Mouse (Mus musculus): ENCODE data around the gene Gprasp2. TPM values are rescaled to one million over a fixed set of nuclear protein-coding genes. Genes with fewer than 3 reads are reported as not detected.
"Not testable (repeated sequence)": the region's sequence is repeated elsewhere in the genome, so short reads cannot be mapped to it uniquely, and the experiment has no call there.

Gene Gprasp2
- polyA plus RNA-seq, 1 experiment from 2014 or later, result 121 TPM

DNA sequence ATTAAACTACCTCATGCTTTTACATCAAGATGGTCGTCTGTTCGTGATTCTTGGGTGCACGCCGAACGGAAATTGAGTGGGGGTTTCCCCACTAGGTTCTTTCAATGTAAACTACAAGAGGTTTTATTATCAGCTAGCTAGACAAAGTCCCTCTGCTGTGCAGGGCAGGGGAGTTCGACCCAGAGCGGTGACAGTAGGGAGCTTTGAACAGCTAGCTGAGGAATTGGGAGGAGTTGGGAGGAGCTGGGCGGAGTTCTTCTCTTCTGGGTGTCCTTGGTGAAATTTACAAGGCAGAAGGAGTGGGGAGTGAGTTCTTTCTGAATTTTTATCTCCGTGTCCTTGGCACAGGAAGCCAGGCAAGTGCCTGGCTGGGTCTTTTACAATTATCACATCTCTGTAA lies 28.0 kb downstream of the Gprasp2 start:
- H3K4me3 ChIP-seq; H3K4me2 ChIP-seq (replicated peaks); ATAC-seq (replicated peaks); H3K36me3 ChIP-seq; H3K4me1 ChIP-seq; H3K27ac ChIP-seq (replicated peaks); H3K27me3 ChIP-seq; H3K9ac ChIP-seq (replicated peaks); H3K9me3 ChIP-seq: not testable (repeated sequence)
- 79% methylated on average over 9 of the region's 9 CpGs for WGBS

GRCm38 (mm10) chrX:135876679-135877078 lies 37.8 kb downstream of the Gprasp2 start:
- no peak overlapping the region for H3K27ac ChIP-seq (replicated peaks)
- H3K4me2 ChIP-seq (replicated peaks), result no peak overlapping the region
- no peaks in the 10 kb centered on the region for H3K9me3 ChIP-seq
- H3K4me3 ChIP-seq, result no peak overlapping the region
- no peak overlapping the region for H3K9ac ChIP-seq (replicated peaks)
- H3K36me3 ChIP-seq, result no peaks in the 10 kb centered on the region
- ATAC-seq (replicated peaks), result no peak
- H3K27me3 ChIP-seq, result 0 out of 2 replicates have a peak, but pooled peaks cover 2% of the 10 kb centered on the region
- WGBS, result 85% methylated on average over 1 of the region's 1 CpGs
- H3K4me1 ChIP-seq, result no peaks in the 10 kb centered on the region

- Histone ChIP-seq H3K9ac (replicated peaks) (no peak overlapping the region), H3K4me1 (no peaks in the 10 kb centered on the region), H3K4me2 (replicated peaks) (no peak overlapping the region), H3K27ac (replicated peaks) (no peak overlapping the region), H3K4me3 (no peak overlapping the region), H3K9me3 (no peaks in the 10 kb centered on the region), H3K36me3 (no peaks in the 10 kb centered on the region), H3K27me3 (0 out of 2 replicates have a peak, but pooled peaks cover 2% of the 10 kb centered on the region)
- 89% methylated on average over 1 of the region's 1 CpGs for WGBS
- no peak for ATAC-seq (replicated peaks)
Observed at GRCm38 (mm10) chrX:135879626-135880025, 40.8 kb downstream of the Gprasp2 start.

GRCm38 (mm10) chrX:135885411-135886233 lies 46.8 kb downstream of the Gprasp2 start:
- H3K9ac ChIP-seq (replicated peaks), result peak overlapping the region; percentile 65
- peak overlapping the region; percentile 86 for H3K27ac ChIP-seq (replicated peaks)
- 22% methylated on average over 39 of the region's 41 CpGs for WGBS
- no peaks in the 10 kb centered on the region for H3K9me3 ChIP-seq
- H3K4me2 ChIP-seq (replicated peaks), result peak overlapping the region; percentile 43
- peak; percentile 99 for ATAC-seq (replicated peaks)
- peaks cover 17% of the 10 kb centered on the region; the same call in 1 of the 2 replicates for H3K36me3 ChIP-seq
- no peaks in the 10 kb centered on the region for H3K27me3 ChIP-seq
- H3K4me3 ChIP-seq, result peak overlapping the region; percentile 58
- H3K4me1 ChIP-seq, result peaks cover 4% of the 10 kb centered on the region; the same call in 1 of the 2 replicates

GRCm38 (mm10) chrX:135886234-135886585 lies 47.4 kb downstream of the Gprasp2 start:
- WGBS, result 27% methylated on average over 11 of the region's 11 CpGs
- ATAC-seq (replicated peaks), result no peak

More at GRCm38 (mm10) chrX:135886234-135886585, 47.4 kb downstream of the Gprasp2 start:
- no peaks in the 10 kb centered on the region for H3K27me3 ChIP-seq
- H3K4me2 ChIP-seq (replicated peaks), result peak overlapping the region; percentile 43
- peak overlapping the region; percentile 65 for H3K9ac ChIP-seq (replicated peaks)
- H3K27ac ChIP-seq (replicated peaks), result peak overlapping the region; percentile 86
- H3K4me1 ChIP-seq, result peaks cover 4% of the 10 kb centered on the region; the same call in 1 of the 2 replicates
- H3K9me3 ChIP-seq, result no peaks in the 10 kb centered on the region
- peak overlapping the region; percentile 58 for H3K4me3 ChIP-seq
- H3K36me3 ChIP-seq, result peaks cover 17% of the 10 kb centered on the region; the same call in 1 of the 2 replicates

Other genes with a start within 250 kb of the Gprasp2 start
- not detected in 2 replicates for gene Nxf7, start 240.3 kb upstream of the Gprasp2 start, polyA plus RNA-seq (2015; fragmentation: Nextera tagmentation; extraction: Ambion mirVana)
- gene Prame, start 211.3 kb upstream of the Gprasp2 start, polyA plus RNA-seq (2015; fragmentation: Nextera tagmentation; extraction: Ambion mirVana), result not detected in 2 replicates
- not detected in 2 replicates for gene Tcp11x2, start 145.2 kb upstream of the Gprasp2 start, polyA plus RNA-seq (2015; fragmentation: Nextera tagmentation; extraction: Ambion mirVana)
- not detected in 2 replicates for gene Tmsb15a, start 113.8 kb upstream of the Gprasp2 start, polyA plus RNA-seq (2015; fragmentation: Nextera tagmentation; extraction: Ambion mirVana)
- 12.2 and 12.6 TPM in 2 replicates for gene Armcx5, start 96.3 kb upstream of the Gprasp2 start, polyA plus RNA-seq (2015; fragmentation: Nextera tagmentation; extraction: Ambion mirVana)
- 123 and 133 TPM in 2 replicates for gene Gprasp1, start 96.3 kb upstream of the Gprasp2 start, polyA plus RNA-seq (2015; fragmentation: Nextera tagmentation; extraction: Ambion mirVana)
- 94.1 and 104 TPM in 2 replicates for gene Bhlhb9, start 41.4 kb upstream of the Gprasp2 start, polyA plus RNA-seq (2015; fragmentation: Nextera tagmentation; extraction: Ambion mirVana)
- gene Arxes2, start 154.8 kb downstream of the Gprasp2 start, polyA plus RNA-seq (2015; fragmentation: Nextera tagmentation; extraction: Ambion mirVana), result 157 and 182 TPM in 2 replicates
- 78.1 and 90.4 TPM in 2 replicates for gene Arxes1, start 194.3 kb downstream of the Gprasp2 start, polyA plus RNA-seq (2015; fragmentation: Nextera tagmentation; extraction: Ambion mirVana)
- gene Bex2, start 229.2 kb downstream of the Gprasp2 start, polyA plus RNA-seq (2015; fragmentation: Nextera tagmentation; extraction: Ambion mirVana), result 618 and 628 TPM in 2 replicates
- not detected in 2 replicates for gene Nxf3, start 246.2 kb downstream of the Gprasp2 start, polyA plus RNA-seq (2015; fragmentation: Nextera tagmentation; extraction: Ambion mirVana)